Mouse (Mus musculus) gastrocnemius, postnatal 36 days (tissue): ENCODE measurements around the gene Cd200r3. TPM values are rescaled to one million over a fixed set of nuclear protein-coding genes. Genes with fewer than 3 reads are reported as not detected.
A peak's percentile ranks its signal among the peaks of the same experiment; 100 is the strongest.

Source experiments
- DNase-seq, 2 experiments: peaks; one replicate each; pipeline ENCODE4 v3.0.0; 2022
- intact Hi-C: fragments of 180-260 bp; cut with DNase I; formaldehyde crosslinking; loops from one replicate; pipeline ENCODE4 v1.15.1; 2025
- total RNA-seq, 2 experiments: library from RNA; stranded (reverse); gene quantifications; 2 replicates each; pipeline ENCODE4 v1.2.3; 2021

Gene Cd200r3
- total RNA-seq, 2 experiments from 2014 or later = not detected

- intact Hi-C loops = no loop called here
- no peak for DNase-seq
Measured at GRCm38 (mm10) chr16:44986029-44986428, 42.6 kb downstream of the Cd200r3 start.

GRCm38 (mm10) chr16:44988667-44989357, 45.3 kb downstream of the Cd200r3 start:
- DNase-seq = no peak
- intact Hi-C loops = no loop called here

DNA sequence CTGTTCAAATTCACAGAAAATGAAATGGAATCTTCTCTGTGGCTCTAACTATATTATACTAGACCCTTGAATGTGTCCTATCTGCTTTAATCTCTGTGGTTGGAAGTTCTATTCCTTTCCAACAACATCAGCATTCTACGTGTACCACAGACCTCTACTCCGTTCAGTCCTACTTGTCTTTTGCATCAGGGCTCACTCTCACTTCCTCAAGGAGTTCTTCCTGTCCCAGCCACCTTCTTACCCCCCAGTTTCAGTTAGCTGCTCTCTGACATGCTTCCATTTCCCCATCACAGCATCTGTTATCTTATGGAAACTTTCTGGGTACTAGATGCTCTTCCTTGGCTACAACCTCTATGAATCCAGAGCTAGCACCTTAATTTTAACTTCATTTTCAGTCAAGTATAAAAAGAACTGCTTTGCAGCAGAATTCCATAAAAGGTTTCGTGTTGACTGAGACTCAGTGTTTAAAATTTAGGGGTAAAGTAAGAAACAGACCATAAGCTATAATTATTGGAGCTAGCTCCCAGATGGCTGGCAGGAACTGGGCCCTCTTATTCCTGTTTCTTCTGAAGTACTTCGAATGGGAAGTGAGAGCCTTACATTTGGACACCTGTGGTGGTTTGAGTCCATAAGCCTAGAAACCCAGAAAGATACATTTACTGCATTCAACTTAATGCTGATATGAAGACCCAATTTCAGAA, 50.0 kb downstream of the Cd200r3 start:
- no peak for DNase-seq
- intact Hi-C loops = no loop called here

GRCm38 (mm10) chr16:44994206-44994953, 50.9 kb downstream of the Cd200r3 start:
- DNase-seq = no peak
- intact Hi-C loops = no loop called here

GRCm38 (mm10) chr16:44995111-44995510, 51.6 kb downstream of the Cd200r3 start:
- no peak for DNase-seq
- intact Hi-C loops = no loop called here

- DNase-seq = peak; percentile 25 to 31
- intact Hi-C loops = no loop called here
Measured at GRCm38 (mm10) chr16:44996701-44997100, 53.2 kb downstream of the Cd200r3 start.

DNA sequence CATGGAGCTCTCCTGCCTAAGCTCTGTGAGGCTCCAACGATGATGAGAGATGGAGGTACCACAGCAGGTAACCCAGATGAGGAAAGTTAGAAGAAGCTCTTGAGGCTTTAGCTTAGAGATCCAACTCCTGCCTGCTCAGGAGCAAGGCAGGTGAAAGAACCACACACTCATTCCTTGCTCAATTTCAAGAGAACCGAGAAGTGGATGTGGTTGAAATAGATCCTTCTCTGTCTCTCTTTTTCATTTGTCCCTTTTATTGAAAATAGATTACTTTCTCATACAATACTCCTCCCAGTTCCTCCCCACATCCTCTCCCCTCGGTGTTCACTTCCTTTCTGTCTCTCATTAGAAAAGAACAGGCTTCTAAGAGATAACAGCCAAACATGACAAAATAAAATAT, 56.1 kb downstream of the Cd200r3 start:
- no peak for DNase-seq
- intact Hi-C loops = no loop called here

DNA sequence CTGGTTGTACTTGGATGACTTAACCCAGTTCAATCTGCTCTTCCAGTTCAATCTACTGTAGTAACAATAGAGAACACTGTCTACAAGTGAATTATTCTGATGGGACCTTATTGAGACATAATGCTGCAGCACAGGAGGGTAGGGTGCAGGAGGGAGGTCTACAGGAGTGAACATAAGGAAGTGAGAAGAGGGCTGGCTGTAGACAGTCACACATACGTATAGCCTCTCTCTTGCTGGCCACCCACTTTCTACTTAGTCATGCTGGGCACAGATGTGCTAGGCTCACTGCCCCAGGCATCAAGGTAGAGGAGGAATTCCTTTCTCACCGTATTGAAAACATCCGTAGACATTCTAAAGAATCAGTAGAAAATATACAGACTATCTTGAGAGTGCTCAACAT, 61.0 kb downstream of the Cd200r3 start:
- no peak for DNase-seq
- intact Hi-C loops = no loop called here

GRCm38 (mm10) chr16:45005280-45005679, 61.8 kb downstream of the Cd200r3 start:
- no peak for DNase-seq
- intact Hi-C loops = no loop called here

DNA sequence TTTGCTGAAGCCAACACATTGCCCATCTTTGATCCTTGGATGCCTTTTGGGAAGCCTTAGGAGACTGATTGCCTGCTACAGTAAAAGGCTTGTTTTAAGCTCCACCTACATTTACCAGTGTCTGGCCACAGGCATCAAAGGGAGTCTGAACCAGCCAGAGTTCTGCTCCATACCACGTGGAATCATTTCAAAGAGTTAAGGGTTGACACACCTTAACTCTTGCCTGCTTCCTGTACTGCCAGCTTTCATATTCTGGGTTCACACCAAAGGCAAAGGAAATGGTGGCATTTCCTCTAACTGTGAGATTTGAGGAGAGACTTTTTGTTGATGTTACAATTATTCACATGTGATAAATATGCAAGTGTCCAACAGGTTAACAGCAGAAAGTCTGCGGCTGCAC, 63.5 kb downstream of the Cd200r3 start:
- intact Hi-C loops = no loop called here
- DNase-seq = no peak

GRCm38 (mm10) chr16:45007807-45008206, 64.3 kb downstream of the Cd200r3 start:
- intact Hi-C loops = no loop called here
- DNase-seq = no peak

- intact Hi-C loops = no loop called here
- peak in 1 of 2 experiments; percentile 50 for DNase-seq
Measured at GRCm38 (mm10) chr16:45009634-45010033, 66.2 kb downstream of the Cd200r3 start.

DNA sequence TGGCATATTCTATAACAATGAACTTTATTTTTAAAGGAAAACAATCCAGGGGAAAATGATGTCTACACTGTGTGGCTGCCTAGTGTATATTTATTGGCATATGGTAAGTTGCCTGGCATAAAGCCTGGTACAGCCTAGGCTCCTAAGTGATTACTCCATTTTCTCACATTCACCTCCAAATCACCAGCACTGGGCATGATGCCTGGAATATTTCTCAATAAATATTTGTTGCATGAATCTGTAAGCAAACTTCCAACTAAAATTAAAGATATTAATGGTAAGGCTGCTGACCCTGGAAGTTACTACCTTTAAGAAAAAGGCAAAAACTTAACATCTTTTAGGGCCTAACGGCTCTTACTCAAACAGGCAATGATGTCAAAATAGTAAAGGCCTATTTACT, 72.1 kb downstream of the Cd200r3 start:
- peak in 1 of 2 experiments; percentile 25 for DNase-seq
- intact Hi-C loops = no loop called here

DNA sequence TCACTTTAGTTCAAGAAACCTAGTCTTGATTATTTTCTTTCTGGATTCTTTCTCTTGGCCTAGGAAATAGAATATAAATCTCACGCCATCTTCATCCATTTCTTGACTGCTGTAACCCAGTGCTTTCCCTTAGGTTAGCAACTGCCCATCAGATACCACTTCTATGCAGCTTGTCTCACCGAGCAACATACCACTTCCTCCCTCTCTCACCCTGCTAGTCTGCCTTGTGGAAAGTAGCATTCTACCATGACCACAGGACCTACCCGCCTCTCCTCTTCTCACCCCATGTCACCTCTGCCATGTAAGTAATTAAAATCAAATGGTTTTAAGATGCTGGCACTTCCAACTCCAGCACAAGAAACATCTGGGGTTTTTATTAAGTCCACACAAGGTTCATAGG, 73.0 kb downstream of the Cd200r3 start:
- intact Hi-C loops = no loop called here
- no peak for DNase-seq

GRCm38 (mm10) chr16:45018868-45019267, 75.4 kb downstream of the Cd200r3 start:
- intact Hi-C loops = no loop called here
- no peak for DNase-seq

- intact Hi-C loops = no loop called here
Measured at GRCm38 (mm10) chr16:45020055-45020454, 76.6 kb downstream of the Cd200r3 start.

GRCm38 (mm10) chr16:45020669-45021309, 77.3 kb downstream of the Cd200r3 start:
- DNase-seq = no peak
- intact Hi-C loops = no loop called here

More at GRCm38 (mm10) chr16:45020055-45020454, 76.6 kb downstream of the Cd200r3 start:
- no peak for DNase-seq

DNA sequence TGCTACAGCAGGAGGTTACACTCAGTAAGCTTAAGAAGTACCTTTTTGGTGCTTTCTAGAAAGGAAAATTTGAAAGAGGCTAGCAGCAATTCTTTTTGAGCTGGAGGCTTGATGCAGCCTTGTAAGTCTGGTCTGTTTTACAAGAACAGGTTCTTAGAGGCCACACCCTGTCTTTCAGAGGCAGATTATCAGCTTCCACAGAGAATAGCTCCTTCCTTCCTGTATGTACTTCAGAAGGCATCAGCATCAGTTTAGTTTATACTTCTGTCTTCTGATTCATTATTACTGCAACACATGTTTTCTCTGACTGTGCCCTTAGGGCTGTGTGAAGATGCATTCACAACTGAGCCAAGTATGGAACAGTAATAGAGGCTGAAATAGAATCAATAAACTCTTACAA, 78.0 kb downstream of the Cd200r3 start:
- intact Hi-C loops = no loop called here
- no peak for DNase-seq

DNA sequence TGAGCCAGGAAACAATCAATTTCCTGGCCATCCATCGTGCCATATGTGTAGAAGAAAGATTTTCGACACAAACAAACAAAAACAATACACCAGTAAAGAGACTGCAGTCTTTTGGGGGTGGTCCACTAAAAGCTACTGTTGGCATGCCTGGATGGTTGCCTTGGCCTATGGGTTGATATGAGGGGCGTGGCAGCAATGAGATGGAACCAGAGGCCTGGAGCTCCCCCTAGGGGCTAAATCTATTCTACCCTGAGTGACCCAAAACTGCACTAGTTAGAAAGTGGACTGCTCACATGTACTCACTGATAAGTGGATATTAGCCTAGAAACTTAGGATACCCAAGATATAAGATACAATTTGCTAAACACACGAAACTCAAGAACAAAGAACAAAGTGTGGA, 80.4 kb downstream of the Cd200r3 start:
- DNase-seq = no peak
- intact Hi-C loops = no loop called here

GRCm38 (mm10) chr16:45025321-45025720, 81.8 kb downstream of the Cd200r3 start:
- intact Hi-C loops = no loop called here
- no peak for DNase-seq

DNA sequence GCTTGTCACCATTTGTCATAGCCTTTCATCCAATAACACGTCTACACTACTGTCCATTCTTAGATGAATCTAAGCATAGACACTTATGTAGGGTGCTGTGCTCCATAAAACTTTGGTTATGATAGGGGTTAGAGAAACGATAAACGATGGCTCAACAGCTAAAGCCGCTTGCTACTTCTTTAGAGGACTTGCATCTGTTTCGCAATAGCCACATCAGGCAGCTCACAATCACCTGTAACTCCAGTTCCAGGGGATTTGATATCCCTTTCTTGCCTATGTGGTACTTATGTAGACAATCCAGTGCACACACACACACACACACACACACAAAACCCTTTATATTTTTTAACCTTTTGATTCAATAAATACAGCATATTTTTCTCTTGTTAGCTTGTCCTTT, 85.6 kb downstream of the Cd200r3 start:
- no peak for DNase-seq
- intact Hi-C loops = no loop called here
